ENCODE assay signal across 12 mouse cellular contexts in the genomic region with DNA sequence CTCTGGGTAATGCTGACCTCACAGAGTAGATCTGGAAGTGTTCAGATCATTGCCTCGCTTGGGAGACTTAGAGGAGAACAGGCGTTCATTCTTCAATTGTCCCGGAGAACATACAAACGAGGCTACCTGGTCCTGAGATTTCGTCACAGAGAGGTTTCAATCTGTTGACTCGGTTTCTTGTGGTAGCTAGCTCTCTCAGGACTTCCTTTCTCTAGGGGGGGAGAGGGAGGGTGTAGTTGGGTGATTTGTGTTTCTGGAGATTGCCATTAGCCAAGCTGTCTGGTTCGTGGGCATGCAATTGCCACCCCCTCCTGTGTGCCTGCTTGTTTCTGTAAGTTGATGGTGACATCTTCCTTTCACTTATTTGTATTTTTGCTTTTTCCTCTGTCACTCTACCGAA.
DNase-seq lines count a peak whose midpoint lies in the region; ATAC-seq and TF ChIP-seq lines count a peak whose summit lies in the region.
"Had no signal": no experiment of that assay in that cellular context is flagged by ENCODE, and none has a peak within 500 bp of the region (broad histone marks: within the 10 kb centered on the region; RNA-seq: fewer than 3 reads in every experiment).

No protein-coding gene starts in this region.

- no peak overlapping the region for H3K4me3 ChIP-seq in forebrain, embryonic 10.5 days
- H3K4me3 ChIP-seq in forebrain, embryonic 13.5 days: no peak overlapping the region
- H3K4me3 ChIP-seq in liver, adult 2 months (ENCODE audit: insufficient read depth, low read depth, low read length): no peak overlapping the region
- no peak overlapping the region for H3K4me3 ChIP-seq in embryonic facial prominence, embryonic 13.5 days
- H3K4me3 ChIP-seq: midbrain, embryonic 12.5 days had no signal

- H3K4me1 ChIP-seq in forebrain, embryonic 10.5 days: peaks cover 60% of the 10 kb centered on the region
- peaks cover 26% of the 10 kb centered on the region for H3K4me1 ChIP-seq in forebrain, embryonic 13.5 days
- peaks cover 22% of the 10 kb centered on the region for H3K4me1 ChIP-seq in liver, adult 2 months (ENCODE audit: control insufficient read depth, insufficient read depth, low read length)
- H3K4me1 ChIP-seq in embryonic facial prominence, embryonic 13.5 days: peaks cover 53% of the 10 kb centered on the region

- no peak for ATAC-seq in forebrain, embryonic 13.5 days
- no peak for ATAC-seq in embryonic facial prominence, embryonic 13.5 days (ENCODE audit: insufficient number of reproducible peaks, insufficient read depth, low FRiP score, low TSS enrichment, low read depth)
- ATAC-seq in monocyte, adult 5-6 weeks (replicated peaks; ENCODE audit: insufficient number of reproducible peaks, low FRiP score, low TSS enrichment, poor library complexity, severe bottlenecking): peak; percentile 6; the same call in 1 of the 2 replicates
- ATAC-seq: forebrain, postnatal 0 days; Patski had no signal

- H3K79me2 ChIP-seq in liver, adult 2 months (ENCODE audit: control insufficient read depth, insufficient read depth, low read length): no peaks in the 10 kb centered on the region

- DNase-seq in forebrain, embryonic 10.5 days (ENCODE audit: extremely low spot score, low spot score): no peak
- DNase-seq in liver, adult 2 months (ENCODE audit: extremely low read depth, low read depth, low spot score): no peak
- DNase-seq in liver: no peak
- DNase-seq in frontal cortex, postnatal 36 days (ENCODE audit: low spot score in 2 of 2): no peak
- DNase-seq in gastrocnemius, postnatal 25 days: no peak
- DNase-seq: adrenal gland, postnatal 36 days; forebrain, postnatal 0 days had no signal

- no peaks in the 10 kb centered on the region for H3K36me3 ChIP-seq in forebrain, embryonic 10.5 days (replicated peaks)
- H3K36me3 ChIP-seq in forebrain, embryonic 13.5 days (ENCODE audit: poor library complexity, severe bottlenecking): no peaks in the 10 kb centered on the region
- H3K36me3 ChIP-seq in liver, adult 2 months (ENCODE audit: control insufficient read depth, insufficient read depth, low read length): no peaks in the 10 kb centered on the region
- no peaks in the 10 kb centered on the region for H3K36me3 ChIP-seq in embryonic facial prominence, embryonic 13.5 days
- H3K36me3 ChIP-seq: midbrain, embryonic 12.5 days had no signal

- TF ChIP-seq POLR2A in liver, adult 2 months (IDR thresholded peaks at IDR 0.05; ENCODE audit: extremely low read depth, insufficient read depth, low read length): no peak

- H3K9ac ChIP-seq in forebrain, embryonic 13.5 days: no peak overlapping the region
- no peak overlapping the region for H3K9ac ChIP-seq in liver, adult 2 months (ENCODE audit: low read depth, low read length)
- no peak overlapping the region for H3K9ac ChIP-seq in embryonic facial prominence, embryonic 13.5 days
- H3K9ac ChIP-seq: forebrain, postnatal 0 days; midbrain, embryonic 12.5 days had no signal

- H3K27me3 ChIP-seq in forebrain, embryonic 10.5 days (ENCODE audit: poor library complexity, severe bottlenecking): no peaks in the 10 kb centered on the region
- H3K27me3 ChIP-seq in forebrain, embryonic 13.5 days: no peaks in the 10 kb centered on the region
- no peaks in the 10 kb centered on the region for H3K27me3 ChIP-seq in liver, adult 2 months (ENCODE audit: control insufficient read depth, insufficient read depth, low read length)
- H3K27me3 ChIP-seq in embryonic facial prominence, embryonic 13.5 days: no peaks in the 10 kb centered on the region
- H3K27me3 ChIP-seq: midbrain, embryonic 12.5 days; Patski had no signal

- H3K9me3 ChIP-seq in forebrain, embryonic 10.5 days: no peaks in the 10 kb centered on the region
- no peaks in the 10 kb centered on the region for H3K9me3 ChIP-seq in forebrain, embryonic 13.5 days (replicated peaks)
- no peaks in the 10 kb centered on the region for H3K9me3 ChIP-seq in embryonic facial prominence, embryonic 13.5 days
- H3K9me3 ChIP-seq: midbrain, embryonic 12.5 days had no signal

- no peak for TF ChIP-seq CTCF in liver, adult 2 months (IDR thresholded peaks at IDR 0.05; ENCODE audit: low read depth, low read length)

- H3K27ac ChIP-seq in forebrain, embryonic 10.5 days: peak overlapping the region; percentile 73; the same call in 1 of the 2 replicates
- no peak overlapping the region for H3K27ac ChIP-seq in forebrain, embryonic 13.5 days
- peak overlapping the region; percentile 2 for H3K27ac ChIP-seq in liver, adult 2 months (replicated peaks; ENCODE audit: insufficient read depth, low read depth, low read length)
- peak overlapping the region; percentile 62; the same call in 1 of the 2 replicates for H3K27ac ChIP-seq in embryonic facial prominence, embryonic 13.5 days

- H3K4me2 ChIP-seq in forebrain, embryonic 13.5 days: no peak overlapping the region
- H3K4me2 ChIP-seq in embryonic facial prominence, embryonic 13.5 days: no peak overlapping the region
- H3K4me2 ChIP-seq: midbrain, embryonic 12.5 days had no signal

- 85% methylated on average over 8 of the region's 8 CpGs for WGBS in forebrain, embryonic 10.5 days
- WGBS in forebrain, embryonic 13.5 days: 85% methylated on average over 8 of the region's 8 CpGs
- 73% methylated on average over 8 of the region's 8 CpGs for WGBS in liver, adult 2 months
- 82% methylated on average over 8 of the region's 8 CpGs for WGBS in embryonic facial prominence, embryonic 13.5 days
